Mouse (Mus musculus): ENCODE measurements around the gene Rps3.

- TF ChIP-seq CTCF (conservative IDR thresholded peaks at IDR 0.05; ENCODE audit: low read length) (no peak), NANOG (IDR thresholded peaks at IDR 0.05; ENCODE audit: borderline replicate concordance, low read length) (no peak), POU5F1 (IDR thresholded peaks at IDR 0.05; ENCODE audit: borderline replicate concordance, low read length) (no peak)
Observed at GRCm38 (mm10) chr7:99523837-99524236, 40.3 kb upstream of the Rps3 start.
